Mouse (Mus musculus) v-Abl transformed pro-B cells (cell line): ENCODE results near the gene Cul4a.

Experiments used
- in situ Hi-C, 2 experiments: fragments of 400-800 bp; cut with MboI; formaldehyde crosslinking; loops; one replicate each; pipeline ENCODE4 v1.15.1; 2025; ENCODE audit not compliant: unreplicated experiment in 2 of 2

Gene Cul4a

DNA sequence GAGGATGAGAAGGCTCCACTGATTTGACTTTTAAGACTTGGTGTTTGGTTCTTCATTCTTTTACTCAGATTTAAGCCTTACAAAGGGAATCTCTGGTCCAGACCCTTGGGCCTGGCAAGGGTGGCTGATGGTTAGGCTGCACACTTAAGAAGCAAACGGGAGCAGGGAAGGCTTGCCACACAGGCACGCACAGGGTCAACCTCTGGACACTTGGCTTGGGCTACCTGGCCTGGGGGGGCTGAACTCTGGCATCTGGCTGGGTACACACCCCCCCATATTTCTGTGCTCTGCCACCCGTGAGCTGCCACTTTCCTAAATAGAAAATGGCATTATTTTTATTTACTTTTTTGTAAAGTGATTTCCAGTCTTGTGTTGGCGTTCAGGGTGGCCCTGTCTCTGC, 69.4 kb downstream of the Cul4a start:
- in situ Hi-C loops, result no loop called here

DNA sequence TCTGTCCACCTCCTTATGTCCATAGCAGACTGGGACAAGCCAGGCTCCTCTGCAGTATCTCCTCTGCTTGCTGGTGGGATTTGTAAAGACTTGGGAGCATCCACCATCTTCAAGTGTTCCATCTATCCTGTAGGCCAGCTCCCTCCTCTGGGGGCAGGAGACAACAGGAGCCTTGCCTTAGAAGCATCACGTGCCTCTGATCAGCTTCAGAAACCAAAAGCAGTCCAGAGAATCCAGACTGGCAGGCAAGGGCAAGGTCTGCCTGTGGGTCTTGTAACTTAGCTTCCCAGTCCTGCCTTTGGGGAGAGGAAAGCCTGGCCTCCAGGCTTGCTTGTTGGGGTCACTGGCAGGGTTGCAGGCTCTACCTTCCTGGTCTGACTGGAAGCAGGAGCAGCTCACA, 70.2 kb downstream of the Cul4a start:
- in situ Hi-C loops, result no loop called here

DNA sequence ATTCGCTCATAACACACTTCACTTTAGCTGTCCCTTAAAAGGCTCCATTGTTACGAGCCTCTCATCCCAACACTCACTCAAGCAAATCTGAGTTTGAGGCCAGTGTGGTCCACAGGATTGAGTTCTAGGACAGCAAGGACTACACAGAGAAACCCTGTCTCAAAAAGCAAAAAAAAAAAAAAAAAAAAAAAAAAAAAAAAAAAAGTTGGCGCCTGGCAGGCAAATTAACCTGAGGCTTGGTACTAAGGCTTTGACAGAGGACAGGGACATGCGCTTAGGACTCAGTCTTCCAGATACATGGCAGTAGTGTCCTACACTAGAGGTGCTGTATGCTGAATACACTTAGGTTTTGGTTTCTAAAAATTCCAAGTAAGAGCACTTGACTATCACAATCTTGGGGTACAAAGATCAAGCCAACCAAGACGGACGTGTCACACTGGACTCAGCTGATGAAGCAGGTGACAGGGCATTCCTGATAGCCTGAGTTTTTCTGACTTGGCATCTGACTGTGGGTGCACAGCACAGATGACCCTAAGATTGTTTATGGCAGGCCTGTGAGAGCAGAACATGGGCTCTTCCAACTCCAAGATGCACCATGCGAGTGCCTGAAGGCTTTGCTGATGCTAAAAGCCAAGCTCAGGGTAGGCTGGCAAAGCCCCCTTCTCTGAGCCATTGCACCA, 71.9 kb downstream of the Cul4a start:
- in situ Hi-C loops, result no loop called here

DNA sequence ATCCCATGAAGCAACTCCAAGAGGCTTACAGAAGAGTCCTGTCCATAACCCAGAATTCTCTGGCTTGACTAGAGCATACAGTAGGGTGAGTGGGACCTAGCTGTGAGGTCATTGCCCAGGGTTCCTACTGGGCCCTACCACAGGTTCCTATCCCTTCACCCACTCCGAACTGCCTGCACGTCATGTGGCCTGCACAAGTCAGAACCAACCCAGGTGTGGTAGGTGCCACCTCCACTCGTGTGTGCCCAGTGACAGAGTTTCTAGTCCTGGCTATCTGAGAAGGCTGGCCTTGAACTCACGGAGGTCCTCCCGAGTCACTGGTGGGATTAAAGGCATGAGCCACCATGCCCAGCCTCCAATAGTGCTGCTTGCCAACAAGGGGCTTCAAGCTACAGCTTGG, 72.7 kb downstream of the Cul4a start:
- in situ Hi-C loops, result no loop called here

DNA sequence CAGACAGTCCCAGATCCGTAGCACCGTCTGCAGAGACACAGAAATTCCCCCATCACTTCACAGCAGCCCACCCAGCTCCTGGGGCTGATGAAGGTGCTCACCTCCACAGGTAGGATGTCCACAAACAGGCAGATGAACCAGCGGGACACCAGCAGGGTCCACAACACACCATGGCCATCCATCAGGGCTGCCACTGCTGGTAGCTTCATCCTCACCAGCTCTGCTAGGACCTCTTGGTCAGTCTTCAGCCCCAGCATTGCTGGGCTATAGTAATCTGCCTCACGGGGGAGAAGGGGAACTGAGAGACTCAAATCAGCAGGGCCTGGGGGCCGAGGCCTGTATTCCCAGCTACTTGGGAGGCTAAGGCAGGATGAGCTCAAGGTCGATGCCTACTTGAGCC, 74.1 kb downstream of the Cul4a start:
- in situ Hi-C loops, result no loop called here

DNA sequence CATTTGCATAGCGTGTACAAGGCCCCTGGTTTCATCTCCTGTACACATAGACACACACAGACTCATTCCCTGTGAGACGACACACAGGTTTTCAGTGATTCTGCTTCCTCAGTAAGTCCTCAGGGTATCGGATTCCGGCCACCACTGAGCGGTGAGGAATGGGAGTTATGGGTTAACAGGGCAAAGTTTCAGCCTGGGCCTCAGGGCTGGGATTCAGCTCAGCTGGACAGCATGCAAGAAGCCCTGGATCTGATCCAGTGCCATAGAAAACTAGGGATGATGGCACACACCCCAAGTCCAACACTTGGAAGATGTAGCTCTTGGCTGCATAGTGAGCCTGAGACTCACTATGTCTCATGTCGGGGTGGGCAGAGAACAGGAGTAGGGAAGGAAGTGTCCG, 74.5 kb downstream of the Cul4a start:
- in situ Hi-C loops, result no loop called here

DNA sequence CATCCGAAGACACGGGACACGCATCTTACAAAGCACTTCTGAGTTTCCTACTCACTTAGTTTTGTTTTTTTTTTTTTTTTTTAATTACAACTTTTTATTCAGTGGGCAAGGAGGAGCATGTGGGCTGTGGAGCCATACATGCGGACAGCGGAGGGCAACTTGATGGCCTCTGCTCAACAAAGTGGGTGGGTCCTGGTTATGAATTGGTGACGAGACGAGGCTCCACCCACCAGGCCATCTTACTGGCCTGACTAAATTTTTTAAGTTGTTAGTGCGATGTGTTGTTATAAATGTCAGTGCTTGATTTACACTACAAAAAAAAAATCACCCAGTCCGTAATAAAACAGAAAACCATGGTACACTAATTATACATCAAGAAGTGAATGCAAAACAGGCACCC, 75.0 kb downstream of the Cul4a start:
- in situ Hi-C loops, result no loop called here

DNA sequence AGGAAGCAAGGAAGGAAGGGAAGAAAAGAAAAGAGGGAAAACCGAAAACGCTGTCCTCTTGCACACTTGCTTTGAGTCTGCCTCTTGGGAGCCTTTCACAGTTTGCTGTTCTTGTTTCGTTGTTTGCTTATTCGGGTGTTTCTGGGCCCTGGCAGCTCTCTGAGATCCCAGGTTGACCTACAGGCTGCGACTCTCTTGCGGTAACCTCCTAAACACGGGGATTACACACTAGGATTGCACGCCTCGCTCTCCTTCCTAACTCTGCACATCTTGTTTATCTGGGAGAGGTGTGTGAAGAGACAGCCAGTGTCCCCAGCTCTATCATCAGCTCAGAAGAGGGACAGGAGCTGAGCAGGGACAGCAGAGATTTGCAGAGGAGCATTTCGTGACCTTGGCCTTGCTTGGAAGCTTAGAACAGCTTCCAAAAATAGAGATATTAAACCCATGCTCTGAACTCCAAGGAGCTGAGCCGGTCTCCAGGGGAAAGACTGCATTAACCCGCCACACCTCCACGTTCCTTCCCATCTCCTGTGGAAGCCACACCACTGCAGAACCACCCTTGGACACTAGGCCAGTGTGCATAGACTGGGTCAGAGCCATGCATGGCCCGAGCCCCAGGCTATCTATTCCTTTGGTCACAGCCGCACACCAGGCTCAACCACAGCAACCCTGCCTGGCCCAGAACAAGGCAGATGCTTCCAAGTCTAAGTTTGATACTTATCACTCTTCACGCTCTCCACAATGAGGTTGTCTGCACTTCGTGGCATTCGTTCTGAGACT, 75.7 kb downstream of the Cul4a start:
- in situ Hi-C loops, result no loop called here

DNA sequence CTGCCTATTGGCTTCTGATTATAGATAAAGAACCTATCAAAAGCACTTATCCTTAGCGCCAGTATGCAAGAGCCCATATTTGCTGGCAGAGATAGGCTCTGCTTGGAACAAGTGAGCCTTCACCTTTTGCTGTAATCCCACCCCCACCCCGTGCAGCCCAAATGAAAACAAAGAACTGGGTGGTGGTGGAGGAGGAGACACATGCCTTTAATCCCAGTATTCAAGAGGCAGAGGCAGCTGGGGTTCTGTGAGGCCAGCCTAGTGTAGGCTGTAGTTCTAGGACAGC, 76.2 kb downstream of the Cul4a start:
- in situ Hi-C loops, result no loop called here

DNA sequence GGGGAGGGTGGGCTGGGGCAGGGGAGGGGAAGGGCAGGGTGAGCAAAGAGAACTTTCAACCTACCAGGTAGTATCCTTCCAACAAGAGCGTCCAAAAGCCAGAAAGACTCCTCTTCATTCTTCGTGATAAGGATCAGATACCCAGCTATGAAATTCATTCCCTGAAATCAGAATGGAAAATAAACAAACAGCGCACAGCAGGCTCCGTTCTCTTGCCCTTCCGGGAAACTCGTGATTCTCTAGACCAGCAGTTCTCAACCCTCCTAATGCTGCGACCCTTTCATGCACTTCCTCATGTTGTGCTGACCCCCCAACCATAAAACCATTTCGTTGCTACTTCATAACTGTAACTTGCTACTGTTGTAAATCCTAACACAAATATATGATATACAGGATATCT, 81.4 kb downstream of the Cul4a start:
- in situ Hi-C loops, result no loop called here

DNA sequence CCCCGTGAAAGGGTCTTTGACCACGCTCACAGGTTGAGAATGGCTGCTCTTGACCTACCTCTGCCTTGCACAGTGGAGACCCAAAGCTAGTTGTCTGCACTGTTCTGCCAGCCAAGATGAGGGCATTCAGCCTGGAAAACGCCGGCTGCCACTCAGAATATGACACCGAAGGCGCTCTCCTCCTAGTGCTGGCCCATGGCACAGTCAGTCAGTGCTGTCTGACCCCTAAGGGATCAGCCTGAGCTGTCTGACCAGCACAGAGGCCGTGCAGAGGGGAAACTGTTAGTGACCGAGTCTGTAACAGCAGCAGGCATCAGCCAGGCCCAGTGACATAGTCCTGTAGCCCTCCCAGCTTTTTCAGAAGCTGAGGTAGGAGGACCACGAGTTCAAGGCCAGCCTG, 81.8 kb downstream of the Cul4a start:
- in situ Hi-C loops, result no loop called here

DNA sequence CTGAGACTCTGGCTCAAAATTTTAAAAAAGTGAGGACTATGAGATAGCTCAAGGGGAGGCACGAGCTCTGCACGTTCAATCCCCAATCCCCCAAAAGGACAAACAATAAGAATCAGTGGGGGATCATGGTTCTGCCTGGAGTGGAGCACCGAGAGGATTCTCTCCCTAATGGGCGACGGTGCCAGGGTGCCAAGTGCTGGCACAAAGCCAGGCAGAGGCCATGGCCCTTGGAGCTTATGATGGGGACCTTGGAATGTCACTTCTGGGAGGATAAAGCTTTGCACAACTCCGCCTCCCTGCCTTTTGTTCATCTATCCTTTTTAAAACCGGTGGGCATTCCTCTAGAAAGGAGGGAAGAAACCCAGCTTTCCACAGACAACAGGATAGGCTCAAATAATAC, 82.2 kb downstream of the Cul4a start:
- in situ Hi-C loops, result no loop called here

DNA sequence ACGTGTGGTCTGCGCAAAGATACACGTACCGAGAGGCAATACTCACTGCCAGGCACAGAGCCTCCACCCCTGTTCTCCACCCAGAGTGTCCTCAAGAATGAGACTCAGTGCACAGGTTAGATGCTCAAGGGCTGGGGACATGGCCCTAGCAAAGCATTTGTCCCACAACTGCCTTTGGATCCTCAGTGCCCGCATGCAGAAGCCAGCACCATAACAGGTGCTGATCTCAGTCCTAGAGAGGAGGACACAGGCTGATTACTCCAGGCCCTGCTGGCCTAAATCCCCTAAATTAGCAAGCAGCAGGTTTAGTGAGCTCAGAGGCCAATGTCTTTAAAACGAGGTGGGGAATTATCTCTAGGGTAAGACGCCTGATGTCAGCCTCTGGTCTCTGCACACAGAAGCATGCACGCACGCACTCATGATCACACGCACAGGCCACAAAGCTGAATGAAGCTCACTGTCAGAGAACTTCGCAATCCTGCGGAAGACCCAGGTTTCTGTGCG, 82.7 kb downstream of the Cul4a start:
- in situ Hi-C loops, result no loop called here

DNA sequence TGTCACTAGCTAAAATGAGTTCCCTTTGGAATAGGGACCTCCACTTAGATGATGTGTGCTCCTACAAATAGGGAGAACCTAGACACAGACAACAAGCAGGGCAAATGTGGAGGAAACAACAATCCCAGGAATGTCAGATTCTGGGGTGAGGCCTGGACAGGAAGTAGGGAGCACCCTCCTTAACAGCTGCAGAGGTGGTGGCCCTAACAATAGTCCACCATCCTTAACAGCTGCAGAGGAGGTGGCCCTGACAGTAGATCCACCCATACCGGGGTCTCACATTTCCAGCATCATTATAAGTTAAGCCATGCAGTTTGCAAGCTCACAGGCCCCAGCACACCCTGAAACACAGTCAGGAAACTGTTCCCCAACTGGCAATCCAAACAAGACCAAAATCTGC, 83.4 kb downstream of the Cul4a start:
- in situ Hi-C loops, result no loop called here

DNA sequence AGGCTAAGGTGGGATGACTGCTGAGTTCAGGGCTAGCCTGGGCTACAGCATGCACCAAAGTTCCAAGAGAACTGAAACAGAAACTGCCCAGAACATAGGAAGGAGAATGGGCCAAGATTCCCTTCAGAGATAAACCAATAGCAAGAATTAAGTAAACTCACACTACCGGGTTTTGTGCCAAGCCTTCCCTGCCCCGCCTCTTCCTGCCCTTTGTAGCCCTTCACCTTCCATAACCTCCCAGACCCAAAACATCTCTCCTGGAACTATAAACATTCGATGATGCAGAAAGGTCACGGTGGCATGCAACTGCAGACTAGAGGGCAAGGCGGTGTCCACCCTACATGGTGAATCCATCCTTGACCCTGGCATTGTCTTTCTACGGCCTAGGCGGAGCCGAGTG, 84.8 kb downstream of the Cul4a start:
- in situ Hi-C loops, result no loop called here

DNA sequence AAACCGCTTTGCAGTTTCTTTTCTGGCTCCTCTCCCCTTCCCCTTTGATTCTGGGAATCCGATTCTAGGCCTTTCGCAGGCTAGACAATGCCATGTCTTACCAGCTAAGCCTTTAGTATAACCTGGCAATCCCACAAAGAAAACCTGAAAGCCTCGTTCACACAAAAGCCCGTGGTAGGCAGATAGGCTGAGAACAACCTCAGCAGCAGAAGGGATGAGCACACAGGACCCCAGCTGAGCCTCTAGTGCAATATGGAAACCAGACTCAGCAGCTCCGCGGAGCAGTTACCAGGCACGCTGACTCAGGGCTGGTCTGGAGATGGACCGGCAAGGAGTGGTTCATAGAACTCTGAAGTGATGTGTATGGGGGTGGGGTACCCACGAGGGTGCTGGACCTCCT, 89.4 kb downstream of the Cul4a start:
- in situ Hi-C loops, result no loop called here

DNA sequence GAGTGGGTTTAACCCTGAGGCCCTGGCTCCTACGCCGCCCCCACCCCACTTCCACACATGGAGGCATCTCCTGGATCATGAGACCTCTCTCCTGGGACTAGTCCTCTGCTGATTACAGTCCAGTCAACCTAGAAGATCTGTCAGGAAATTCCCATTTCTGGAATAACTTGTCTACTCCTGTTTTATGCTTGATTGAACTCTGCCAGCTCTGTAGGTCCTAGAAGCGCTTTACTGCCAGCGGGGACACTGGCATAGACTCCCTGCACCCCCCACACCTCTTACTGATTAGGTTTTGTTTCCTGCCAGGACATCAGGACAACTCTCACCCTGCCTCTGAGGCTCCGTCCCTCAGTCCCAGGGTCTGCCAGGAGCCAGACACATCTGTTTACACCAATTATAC, 92.1 kb downstream of the Cul4a start:
- in situ Hi-C loops, result no loop called here
